9 mouse cellular contexts compared by ENCODE assay signal in the genomic region with DNA sequence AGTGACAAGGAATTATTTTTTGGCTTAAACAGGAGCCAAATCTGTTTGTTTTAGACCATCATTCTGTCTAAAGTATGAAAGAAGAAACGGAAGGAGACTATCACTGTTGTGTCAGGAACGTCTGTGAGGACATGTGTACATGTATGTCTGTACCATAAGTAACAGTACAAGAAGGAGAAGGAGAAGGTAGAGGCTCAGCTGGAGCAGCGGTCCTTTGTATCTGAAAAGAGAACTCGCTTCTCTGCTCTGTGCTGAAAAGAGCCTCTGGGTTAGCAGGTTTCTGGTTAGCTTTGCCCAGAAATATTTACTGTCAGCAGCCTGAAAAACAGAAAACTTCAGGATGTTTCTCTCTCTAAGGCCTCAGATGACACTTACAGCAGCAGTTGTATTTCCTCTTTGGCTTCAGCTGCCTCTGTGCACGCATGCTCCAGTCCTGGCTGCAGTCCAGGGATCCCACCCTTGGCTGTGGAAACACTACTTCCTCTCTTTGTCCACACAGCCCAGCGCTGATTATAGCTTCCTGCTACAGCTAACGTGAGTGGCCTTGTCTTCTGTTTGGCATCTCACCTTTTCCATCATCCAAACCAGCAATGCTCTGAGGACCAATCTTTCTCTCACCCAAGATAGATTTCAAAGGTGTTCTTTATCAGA.
DNase-seq lines count a peak whose midpoint lies in the region; ATAC-seq and TF ChIP-seq lines count a peak whose summit lies in the region.
"Had no signal": no experiment of that assay in that cellular context is flagged by ENCODE, and none has a peak within 500 bp of the region (broad histone marks: within the 10 kb centered on the region; RNA-seq: fewer than 3 reads in every experiment).

No protein-coding gene starts in this region.

- H3K9me3 ChIP-seq in hindbrain, embryonic 10.5 days, result no peaks in the 10 kb centered on the region
- no peaks in the 10 kb centered on the region for H3K9me3 ChIP-seq in hindbrain, embryonic 16.5 days (ENCODE audit: control insufficient read depth, low read length)
- H3K9me3 ChIP-seq in heart, embryonic 14.5 days (ENCODE audit: control insufficient read depth, low read length), result no peaks in the 10 kb centered on the region
- H3K9me3 ChIP-seq in lung, postnatal 0 days (ENCODE audit: low read length), result no peaks in the 10 kb centered on the region
- H3K9me3 ChIP-seq in midbrain, embryonic 11.5 days (ENCODE audit: control insufficient read depth, low read length), result no peaks in the 10 kb centered on the region

- no peak overlapping the region for H3K4me2 ChIP-seq in hindbrain, embryonic 16.5 days (ENCODE audit: low read length)
- no peak overlapping the region for H3K4me2 ChIP-seq in heart, embryonic 14.5 days (ENCODE audit: low read length)
- no peak overlapping the region for H3K4me2 ChIP-seq in lung, postnatal 0 days (replicated peaks; ENCODE audit: low read depth, low read length)
- no peak overlapping the region for H3K4me2 ChIP-seq in midbrain, embryonic 11.5 days

- H3K4me3 ChIP-seq in hindbrain, embryonic 10.5 days, result no peak overlapping the region
- no peak overlapping the region for H3K4me3 ChIP-seq in hindbrain, embryonic 16.5 days (ENCODE audit: low read length)
- H3K4me3 ChIP-seq in heart, embryonic 14.5 days (ENCODE audit: control insufficient read depth in 1 of 2, insufficient read depth in 1 of 2, low read depth in 1 of 2, low read length in 2 of 2), result no peak overlapping the region
- H3K4me3 ChIP-seq in lung, postnatal 0 days (ENCODE audit: low read depth, low read length), result no peak overlapping the region
- no peak overlapping the region for H3K4me3 ChIP-seq in midbrain, embryonic 11.5 days (ENCODE audit: low read depth, low read length)

- peak; percentile 10 for DNase-seq in hindbrain, embryonic 10.5 days (ENCODE audit: low spot score)
- peak; percentile 25 for DNase-seq in c-Kit-positive CD71-negative TER-119-negative erythroid progenitor cells, embryonic 14.5 days (ENCODE audit: low read depth)
- peak; percentile 93 to 95 for DNase-seq in kidney, postnatal 4 days
- peak; percentile 89 for DNase-seq in lung, postnatal 0 days (ENCODE audit: low spot score)
- DNase-seq in spleen, postnatal 10 days (ENCODE audit: low spot score in 2 of 2), result peak; percentile 14 to 69
- no peak for DNase-seq in midbrain, embryonic 11.5 days (ENCODE audit: low spot score, missing footprints)

- 79% methylated on average over 7 of the region's 7 CpGs for WGBS in hindbrain, embryonic 10.5 days
- 64% methylated on average over 7 of the region's 7 CpGs for WGBS in hindbrain, embryonic 16.5 days
- WGBS in heart, embryonic 14.5 days, result 31% methylated on average over 7 of the region's 7 CpGs
- 15% methylated on average over 7 of the region's 7 CpGs for WGBS in lung, postnatal 0 days
- 87% methylated on average over 7 of the region's 7 CpGs for WGBS in midbrain, embryonic 11.5 days

- TF ChIP-seq EP300 in lung, postnatal 0 days (IDR thresholded peaks at IDR 0.05), result peak; percentile 83

- H3K27me3 ChIP-seq in hindbrain, embryonic 10.5 days (ENCODE audit: insufficient read depth, poor library complexity, severe bottlenecking), result no peaks in the 10 kb centered on the region
- no peaks in the 10 kb centered on the region for H3K27me3 ChIP-seq in hindbrain, embryonic 16.5 days (replicated peaks; ENCODE audit: control insufficient read depth, insufficient read depth, low read length)
- no peaks in the 10 kb centered on the region for H3K27me3 ChIP-seq in heart, embryonic 14.5 days (ENCODE audit: control insufficient read depth, insufficient read depth, low read length)
- no peaks in the 10 kb centered on the region for H3K27me3 ChIP-seq in lung, postnatal 0 days (replicated peaks; ENCODE audit: insufficient read depth, low read length)
- H3K27me3 ChIP-seq in midbrain, embryonic 11.5 days (ENCODE audit: control insufficient read depth, insufficient read depth, low read length), result no peaks in the 10 kb centered on the region

- H3K27ac ChIP-seq in hindbrain, embryonic 10.5 days, result no peak overlapping the region
- no peak overlapping the region for H3K27ac ChIP-seq in hindbrain, embryonic 16.5 days (ENCODE audit: low read depth, low read length)
- peak overlapping the region; percentile 64 to 85 for H3K27ac ChIP-seq in heart, embryonic 14.5 days (replicated peaks in 1 of 2; ENCODE audit: control insufficient read depth in 1 of 2, insufficient read depth in 1 of 2, low read depth in 2 of 2, low read length in 2 of 2)
- 0 out of 2 replicates have a peak overlapping the region, but pooled peaks have one; percentile 28 for H3K27ac ChIP-seq in lung, postnatal 0 days (ENCODE audit: low read length)
- no peak overlapping the region for H3K27ac ChIP-seq in midbrain, embryonic 11.5 days (ENCODE audit: low read depth, low read length)

- no peak for TF ChIP-seq CTCF in lung, postnatal 0 days (IDR thresholded peaks at IDR 0.05)

- H3K4me1 ChIP-seq in hindbrain, embryonic 10.5 days (replicated peaks), result peaks cover 17% of the 10 kb centered on the region; the same call in 1 of the 2 replicates
- H3K4me1 ChIP-seq in hindbrain, embryonic 16.5 days (ENCODE audit: control insufficient read depth, insufficient read depth, low read depth, low read length), result 0 out of 2 replicates have a peak, but pooled peaks cover 3% of the 10 kb centered on the region
- peaks cover 15 to 23% of the 10 kb centered on the region in 2 experiments for H3K4me1 ChIP-seq in heart, embryonic 14.5 days (ENCODE audit: control insufficient read depth in 2 of 2, insufficient read depth in 2 of 2, low read length in 2 of 2)
- peaks cover 20% of the 10 kb centered on the region; the same call in 1 of the 2 replicates for H3K4me1 ChIP-seq in lung, postnatal 0 days (ENCODE audit: insufficient read depth, low read depth, low read length)
- no peaks in the 10 kb centered on the region; the same call in 1 of the 2 replicates for H3K4me1 ChIP-seq in midbrain, embryonic 11.5 days (ENCODE audit: control insufficient read depth, insufficient read depth, low read length)

- no peak overlapping the region for H3K9ac ChIP-seq in hindbrain, embryonic 16.5 days (ENCODE audit: low read depth, low read length)
- H3K9ac ChIP-seq in heart, embryonic 14.5 days (ENCODE audit: low read length), result no peak overlapping the region
- no peak overlapping the region for H3K9ac ChIP-seq in lung, postnatal 0 days (replicated peaks; ENCODE audit: low read depth)
- H3K9ac ChIP-seq in midbrain, embryonic 11.5 days (ENCODE audit: low read length), result no peak overlapping the region

- H3K36me3 ChIP-seq in hindbrain, embryonic 10.5 days, result no peaks in the 10 kb centered on the region
- H3K36me3 ChIP-seq in hindbrain, embryonic 16.5 days (ENCODE audit: control insufficient read depth, insufficient read depth, low read length), result no peaks in the 10 kb centered on the region
- no peaks in the 10 kb centered on the region for H3K36me3 ChIP-seq in heart, embryonic 14.5 days (ENCODE audit: control insufficient read depth, insufficient read depth, low read length)
- H3K36me3 ChIP-seq in lung, postnatal 0 days (ENCODE audit: insufficient read depth, low read length), result no peaks in the 10 kb centered on the region
- H3K36me3 ChIP-seq in midbrain, embryonic 11.5 days (ENCODE audit: control insufficient read depth, insufficient read depth, low read length), result no peaks in the 10 kb centered on the region
- H3K36me3 ChIP-seq: G1E had no signal

- no peak for ATAC-seq in hindbrain, embryonic 16.5 days
- peak; percentile 83; the same call in 1 of the 2 replicates for ATAC-seq in heart, embryonic 14.5 days (ENCODE audit: insufficient number of reproducible peaks, insufficient read depth, low FRiP score, low read depth)
- peak; percentile 92 for ATAC-seq in lung, postnatal 0 days
- no peak for ATAC-seq in midbrain, embryonic 11.5 days (ENCODE audit: low FRiP score)

Comparison
In these comparisons a context has a peak if more than half of its experiments do, and no peak if none do; other contexts are left out.
1. H3K27ac ChIP-seq: peak in heart, embryonic 14.5 days (2 of 2) and lung, postnatal 0 days (single experiment); none in hindbrain, embryonic 10.5 days (single experiment), hindbrain, embryonic 16.5 days (single experiment) and midbrain, embryonic 11.5 days (single experiment).
2. ATAC-seq: peak in heart, embryonic 14.5 days (single experiment) and lung, postnatal 0 days (single experiment); none in hindbrain, embryonic 16.5 days (single experiment) and midbrain, embryonic 11.5 days (single experiment).